In genomic region chr10:78222908-78223307, GRCm38 (mm10) we compare ENCODE assay signal across 15 mouse cellular contexts. TPM values are rescaled to one million over a fixed set of nuclear protein-coding genes. Genes with fewer than 3 reads are reported as not detected.
DNase-seq lines count a peak whose midpoint lies in the region; ATAC-seq and TF ChIP-seq lines count a peak whose summit lies in the region.
"Had no signal": no experiment of that assay in that cellular context is flagged by ENCODE, and none has a peak within 500 bp of the region (broad histone marks: within the 10 kb centered on the region; RNA-seq: fewer than 3 reads in every experiment).

No protein-coding gene starts in this region.

- H3K27me3 ChIP-seq in C2C12 (ENCODE audit: control insufficient read depth, insufficient read depth, insufficient read length): no peaks in the 10 kb centered on the region
- H3K27me3 ChIP-seq: forebrain, embryonic 15.5 days; heart, embryonic 15.5 days; limb, embryonic 12.5 days had no signal

- DNase-seq in heart, adult 9 months (ENCODE audit: low spot score in 2 of 2): peak; percentile 15 to 48
- no peak for DNase-seq in heart, postnatal 25 days (ENCODE audit: low spot score)
- DNase-seq in adrenal gland, adult 2 months: peak; percentile 78
- DNase-seq in gastrocnemius, postnatal 14 days: peak; percentile 44
- DNase-seq in spleen, postnatal 10 days (ENCODE audit: low spot score in 2 of 2): no peak
- no peak for DNase-seq in thymus, postnatal 36 days
- DNase-seq: kidney, postnatal 36 days; lung, adult 18-20 months; thymus, adult 18-20 months had no signal

- no peaks in the 10 kb centered on the region for H3K79me3 ChIP-seq in C2C12 (ENCODE audit: low read depth)

- peaks cover 19% of the 10 kb centered on the region for H3K36me3 ChIP-seq in C2C12 (ENCODE audit: control insufficient read depth, insufficient read depth)

- intact Hi-C loops in heart, postnatal 25 days (cut with DNase I): no loop called here
- intact Hi-C loops in gastrocnemius, postnatal 14 days (cut with DNase I; ENCODE audit: low total_unique reads): no loop called here

- H3K4me3 ChIP-seq in C2C12 (ENCODE audit: insufficient read depth, poor library complexity, severe bottlenecking): no peak overlapping the region
- H3K4me3 ChIP-seq: forebrain, embryonic 15.5 days; heart, embryonic 15.5 days; limb, embryonic 12.5 days had no signal

- H3ac ChIP-seq in C2C12 (ENCODE audit: control insufficient read depth, insufficient read length, low read depth): no peak overlapping the region

- no peak for TF ChIP-seq CTCF in C2C12 (IDR thresholded peaks at IDR 0.05; ENCODE audit: control insufficient read depth, insufficient read depth, insufficient read length)

- no peak for ATAC-seq in inflammation-experienced regulatory T-cells, adult 6 months
- ATAC-seq: forebrain, embryonic 15.5 days; intestine, embryonic 16.5 days had no signal

- H3K79me2 ChIP-seq in C2C12 (ENCODE audit: control insufficient read depth, insufficient read depth): peaks cover 14% of the 10 kb centered on the region

TF ChIP-seq in C2C12, 6 proteins besides CTCF, POLR2A, EP300 and RAD21:
- TF ChIP-seq MAX (IDR thresholded peaks at IDR 0.05) (no peak), MYOD1 (IDR thresholded peaks at IDR 0.05; ENCODE audit: control insufficient read depth, insufficient read length, low read depth) (no peak), CEBPB (IDR thresholded peaks at IDR 0.05; ENCODE audit: low read depth) (peak; percentile 31), USF1 (IDR thresholded peaks at IDR 0.05; ENCODE audit: low read depth) (no peak), MYOG (IDR thresholded peaks at IDR 0.05; ENCODE audit: control insufficient read depth, extremely low read depth, insufficient read length) (no peak), FOSL1 (IDR thresholded peaks at IDR 0.05; ENCODE audit: insufficient read depth, low read length, poor library complexity, severe bottlenecking) (no peak)

RNA-seq across cellular contexts. Expression of gene Trappc10, which starts 21.5 kb away (rescaled TPM):
- 10 to 100 TPM; 40.2 to 44.4 TPM for total RNA-seq in heart, postnatal 25 days (2021)
- polyA plus RNA-seq in C2C12 (2012; fragmentation: generic; extraction: Trizol): 18.2 TPM
- 10 to 100 TPM; 50.7 to 51.2 TPM for total RNA-seq in adrenal gland, adult 2 months (2021)
- 47.3 and 62.8 TPM in 2 replicates for polyA plus RNA-seq in adrenal gland, adult 2 months (2012; rRNA removed)
- 10 to 100 TPM; 30.3 to 31.7 TPM for total RNA-seq in gastrocnemius, postnatal 14 days (2021)
- 10 to 100 TPM in 1 of 3 experiments, 1 to 10 TPM in 2; 5.0 to 10.6 (median 9.2) TPM for polyA plus RNA-seq in inflammation-experienced regulatory T-cells, adult 6 months (2017; shearing (Covaris generic))

RNA-seq across cellular contexts. Expression of gene Pwp2, which starts 38.0 kb away (rescaled TPM):
- total RNA-seq in heart, postnatal 25 days (2021): 1 to 10 TPM; 8.4 to 9.3 TPM
- polyA plus RNA-seq in C2C12 (2012; fragmentation: generic; extraction: Trizol): 32.4 TPM
- total RNA-seq in adrenal gland, adult 2 months (2021): 10 to 100 TPM; 14.0 to 17.4 TPM
- polyA plus RNA-seq in adrenal gland, adult 2 months (2012; rRNA removed): 7.6 and 10.7 TPM in 2 replicates
- 1 to 10 TPM; 8.2 to 8.8 TPM for total RNA-seq in gastrocnemius, postnatal 14 days (2021)
- 10 to 100 TPM in 2 of 3 experiments, 1 to 10 TPM in 1; 7.9 to 13.5 (median 11.9) TPM for polyA plus RNA-seq in inflammation-experienced regulatory T-cells, adult 6 months (2017; shearing (Covaris generic))

RNA-seq across cellular contexts. Expression of gene D10Jhu81e, which starts 53.3 kb away (rescaled TPM):
- total RNA-seq in heart, postnatal 25 days (2021): 100 to 1,000 TPM; 500 to 510 TPM
- 38.0 TPM for polyA plus RNA-seq in C2C12 (2012; fragmentation: generic; extraction: Trizol)
- 100 to 1,000 TPM; 266 to 267 TPM for total RNA-seq in adrenal gland, adult 2 months (2021)
- polyA plus RNA-seq in adrenal gland, adult 2 months (2012; rRNA removed): 741 and 784 TPM in 2 replicates
- total RNA-seq in gastrocnemius, postnatal 14 days (2021): 100 to 1,000 TPM; 146 to 175 TPM
- 10 to 100 TPM in 2 of 3 experiments, 1 to 10 TPM in 1; 7.9 to 44.8 (median 39.6) TPM for polyA plus RNA-seq in inflammation-experienced regulatory T-cells, adult 6 months (2017; shearing (Covaris generic))

Comparison
In these comparisons a context has a peak if more than half of its experiments do, and no peak if none do; other contexts are left out.
1. DNase-seq: peak in heart, adult 9 months (2 of 2), adrenal gland, adult 2 months (single experiment) and gastrocnemius, postnatal 14 days (single experiment); none in heart, postnatal 25 days (single experiment), spleen, postnatal 10 days (0 of 2) and thymus, postnatal 36 days (0 of 2).